Mouse (Mus musculus): ENCODE measurements at regions not wholly inside any gene's neighbourhood (a gene's known extent, or its start where the extent isn't known, plus 50 kb on each side); places are given as distances from the start of the nearest gene placed in this dataset.
A peak's percentile ranks its signal among the peaks of the same experiment; 100 is the strongest.

GRCm38 (mm10) chr6:47386550-47386949, 66.6 kb upstream of the Cul1 start:
- Histone ChIP-seq H3K27ac (no peak overlapping the region), H3K4me1 (replicated peaks; ENCODE audit: control insufficient read depth in 2 of 2, insufficient read depth in 2 of 2, low read length in 1 of 2) (no peaks in the 10 kb centered on the region), H3K9ac (replicated peaks) (no peak overlapping the region), H3K4me3 (ENCODE audit: insufficient read depth in 1 of 2, low read depth in 2 of 2, low read length in 2 of 2) (no peak overlapping the region), H3K27me3 (ENCODE audit: control insufficient read depth, insufficient read depth, low read length) (no peaks in the 10 kb centered on the region), H3K36me3 (replicated peaks; ENCODE audit: control insufficient read depth, insufficient read depth, low read depth) (no peaks in the 10 kb centered on the region), H3K9me3 (ENCODE audit: control insufficient read depth, low read length) (no peaks in the 10 kb centered on the region), H3K4me2 (ENCODE audit: low read depth) (no peak overlapping the region)
- ATAC-seq (ENCODE audit: insufficient read depth): no peak
- TF ChIP-seq CTCF (IDR thresholded peaks at IDR 0.05; ENCODE audit: low read depth) (no peak), EP300 (IDR thresholded peaks at IDR 0.05; ENCODE audit: low read depth) (no peak)
- DNase-seq (ENCODE audit: low read depth in 3 of 3, low spot score in 3 of 3): no peak

GRCm38 (mm10) chr6:47389908-47390307, 63.3 kb upstream of the Cul1 start:
- no peak overlapping the region for H3K4me2 ChIP-seq (ENCODE audit: low read depth)
- ATAC-seq (ENCODE audit: insufficient read depth) (no peak), DNase-seq (ENCODE audit: low read depth in 3 of 3, low spot score in 3 of 3) (no peak)
- H3K9me3 ChIP-seq (ENCODE audit: control insufficient read depth, low read length): no peaks in the 10 kb centered on the region
- no peak for TF ChIP-seq EP300 (IDR thresholded peaks at IDR 0.05; ENCODE audit: low read depth)
- TF ChIP-seq CTCF (IDR thresholded peaks at IDR 0.05; ENCODE audit: low read depth): no peak
- no peak overlapping the region for H3K9ac ChIP-seq (replicated peaks)
- H3K27ac ChIP-seq: no peak overlapping the region
- no peak overlapping the region for H3K4me3 ChIP-seq (ENCODE audit: insufficient read depth in 1 of 2, low read depth in 2 of 2, low read length in 2 of 2)
- no peaks in the 10 kb centered on the region for H3K4me1 ChIP-seq (replicated peaks; ENCODE audit: control insufficient read depth in 2 of 2, insufficient read depth in 2 of 2, low read length in 1 of 2)
- H3K27me3 ChIP-seq (ENCODE audit: control insufficient read depth, insufficient read depth, low read length): no peaks in the 10 kb centered on the region
- WGBS (ENCODE audit: insufficient replicate concordance): 55% methylated on average over 4 of the region's 4 CpGs
- no peaks in the 10 kb centered on the region for H3K36me3 ChIP-seq (replicated peaks; ENCODE audit: control insufficient read depth, insufficient read depth, low read depth)

- no peaks in the 10 kb centered on the region for H3K4me1 ChIP-seq (replicated peaks; ENCODE audit: control insufficient read depth in 2 of 2, insufficient read depth in 2 of 2, low read length in 1 of 2)
- no peak for DNase-seq (ENCODE audit: low read depth in 3 of 3, low spot score in 3 of 3)
- 40% methylated on average over 7 of the region's 7 CpGs for WGBS (ENCODE audit: insufficient replicate concordance)
- H3K27me3 ChIP-seq (ENCODE audit: control insufficient read depth, insufficient read depth, low read length): no peaks in the 10 kb centered on the region
- ATAC-seq (ENCODE audit: insufficient read depth): no peak
- H3K4me2 ChIP-seq (ENCODE audit: low read depth): no peak overlapping the region
- no peaks in the 10 kb centered on the region for H3K9me3 ChIP-seq (ENCODE audit: control insufficient read depth, low read length)
- no peak overlapping the region for H3K9ac ChIP-seq (replicated peaks)
- TF ChIP-seq EP300 (IDR thresholded peaks at IDR 0.05; ENCODE audit: low read depth): no peak
- no peak for TF ChIP-seq CTCF (IDR thresholded peaks at IDR 0.05; ENCODE audit: low read depth)
- no peaks in the 10 kb centered on the region for H3K36me3 ChIP-seq (replicated peaks; ENCODE audit: control insufficient read depth, insufficient read depth, low read depth)
- no peak overlapping the region for H3K4me3 ChIP-seq (ENCODE audit: insufficient read depth in 1 of 2, low read depth in 2 of 2, low read length in 2 of 2)
- H3K27ac ChIP-seq: no peak overlapping the region
Measured at GRCm38 (mm10) chr6:47390436-47391002, 62.7 kb upstream of the Cul1 start.

- Histone ChIP-seq H3K4me3 (ENCODE audit: insufficient read depth in 1 of 2, low read depth in 2 of 2, low read length in 2 of 2) (no peak overlapping the region), H3K27ac (no peak overlapping the region), H3K9ac (replicated peaks) (no peak overlapping the region), H3K27me3 (ENCODE audit: control insufficient read depth, insufficient read depth, low read length) (no peaks in the 10 kb centered on the region), H3K4me2 (ENCODE audit: low read depth) (no peak overlapping the region), H3K4me1 (replicated peaks; ENCODE audit: control insufficient read depth in 2 of 2, insufficient read depth in 2 of 2, low read length in 1 of 2) (no peaks in the 10 kb centered on the region), H3K9me3 (ENCODE audit: control insufficient read depth, low read length) (no peaks in the 10 kb centered on the region), H3K36me3 (replicated peaks; ENCODE audit: control insufficient read depth, insufficient read depth, low read depth) (no peaks in the 10 kb centered on the region)
- ATAC-seq (ENCODE audit: insufficient read depth): no peak
- DNase-seq (ENCODE audit: low read depth in 3 of 3, low spot score in 3 of 3): no peak
- TF ChIP-seq EP300 (IDR thresholded peaks at IDR 0.05; ENCODE audit: low read depth) (no peak), CTCF (IDR thresholded peaks at IDR 0.05; ENCODE audit: low read depth) (no peak)
- WGBS (ENCODE audit: insufficient replicate concordance): 43% methylated on average over 3 of the region's 3 CpGs
Measured at GRCm38 (mm10) chr6:47391014-47391802, 62.0 kb upstream of the Cul1 start.

GRCm38 (mm10) chr6:47395465-47396337, 57.5 kb upstream of the Cul1 start:
- TF ChIP-seq CTCF (IDR thresholded peaks at IDR 0.05; ENCODE audit: low read depth) (peak; percentile 75), EP300 (IDR thresholded peaks at IDR 0.05; ENCODE audit: low read depth) (no peak)
- no peak for ATAC-seq (ENCODE audit: insufficient read depth)
- DNase-seq (ENCODE audit: low read depth in 3 of 3, low spot score in 3 of 3): peak; percentile 9 to 37 (median 33)
- Histone ChIP-seq H3K4me3 (ENCODE audit: insufficient read depth in 1 of 2, low read depth in 2 of 2, low read length in 2 of 2) (no peak overlapping the region), H3K4me1 (replicated peaks; ENCODE audit: control insufficient read depth in 2 of 2, insufficient read depth in 2 of 2, low read length in 1 of 2) (no peaks in the 10 kb centered on the region), H3K4me2 (ENCODE audit: low read depth) (no peak overlapping the region), H3K36me3 (replicated peaks; ENCODE audit: control insufficient read depth, insufficient read depth, low read depth) (no peaks in the 10 kb centered on the region), H3K9ac (replicated peaks) (no peak overlapping the region), H3K27ac (no peak overlapping the region), H3K27me3 (ENCODE audit: control insufficient read depth, insufficient read depth, low read length) (no peaks in the 10 kb centered on the region), H3K9me3 (ENCODE audit: control insufficient read depth, low read length) (no peaks in the 10 kb centered on the region)
- 27% methylated on average over 5 of the region's 5 CpGs for WGBS (ENCODE audit: insufficient replicate concordance)
